Mouse (Mus musculus) forebrain, postnatal 0 days (tissue): ENCODE data around the gene Kxd1. TPM values are rescaled to one million over a fixed set of nuclear protein-coding genes. Genes with fewer than 3 reads are reported as not detected.
"Not testable (repeated sequence)": the region's sequence is repeated elsewhere in the genome, so short reads cannot be mapped to it uniquely, and the experiment has no call there.

Source experiments
- ATAC-seq: fragments of 200-750 bp; cut with Nextera tagmentation; 2 replicates; pipeline ENCODE4 v1.8.0; 2017; ENCODE audit warnings: mild to moderate bottlenecking, moderate library complexity
- DNase-seq: peaks from one replicate; pipeline ENCODE4 v3.0.0-alpha.2; 2015
- H3K27ac ChIP-seq: fragments of 300-500 bp; sonication (generic); 2 replicates; pipeline ENCODE4 v1.5.1; 2014; ENCODE audit warnings: low read depth, mild to moderate bottlenecking, antibody characterized with exemption, low read length, moderate library complexity, mixed read lengths
- H3K27me3 ChIP-seq: fragments of 300-500 bp; sonication (generic); 2 replicates; pipeline ENCODE4 v1.6.1; 2014; ENCODE audit warnings: mild to moderate bottlenecking, low read length, mixed read lengths; ENCODE audit not compliant: insufficient read depth
- H3K36me3 ChIP-seq: fragments of 300-500 bp; sonication (generic); 2 replicates; pipeline ENCODE4 v1.6.1; 2014; ENCODE audit warnings: mild to moderate bottlenecking, moderate library complexity; ENCODE audit not compliant: insufficient read depth
- H3K4me1 ChIP-seq: fragments of 300-500 bp; sonication (generic); 2 replicates; pipeline ENCODE4 v1.6.1; 2014; ENCODE audit warnings: antibody characterized with exemption; ENCODE audit not compliant: insufficient read depth
- H3K4me2 ChIP-seq: fragments of 300-500 bp; sonication (generic); 2 replicates; pipeline ENCODE4 v1.6.1; 2014; ENCODE audit warnings: low read depth, mild to moderate bottlenecking, moderate library complexity
- H3K4me3 ChIP-seq: fragments of 300-500 bp; sonication (generic); 2 replicates; pipeline ENCODE4 v1.5.1; 2014; ENCODE audit warnings: low read depth, low read length, mixed read lengths
- H3K9ac ChIP-seq: fragments of 300-500 bp; sonication (generic); 2 replicates; pipeline ENCODE4 v1.6.1; 2014; ENCODE audit warnings: mild to moderate bottlenecking
- H3K9me3 ChIP-seq: fragments of 300-500 bp; sonication (generic); 2 replicates; pipeline ENCODE4 v1.6.1; 2016; ENCODE audit warnings: low read length
- CTCF ChIP-seq: sonication (generic); IDR thresholded peaks from 2 replicates; pipeline ENCODE4 v1.5.1; 2016; ENCODE audit warnings: antibody characterized with exemption, control low read depth, low read depth
- WGBS: fragments of 180-500 bp; shearing (Covaris S2); extraction: QIAGEN DNeasy Blood & Tissue Kit; methylation state at CpG from one replicate; pipeline ENCODE4 v1.1.7; 2014; 5-methylcytosine and 5-hydroxymethylcytosine counted together
- polyA plus RNA-seq: library from polyadenylated mRNA; unstranded; fragments of >200 nt; fragmentation: Nextera tagmentation; extraction: Ambion mirVana; gene quantifications from 2 replicates; pipeline ENCODE4 v1.2.1, GENCODE M21; 2015
- total RNA-seq: library from RNA; depleted of rRNA; stranded (reverse); fragments of >200 nt; gene quantifications from 2 replicates; pipeline ENCODE4 v1.2.3, GENCODE M21; 2014

The Kxd1 gene
- total and polyA plus RNA-seq, 2 experiments from 2014 or later: 43.5 to 51.6 TPM

DNA sequence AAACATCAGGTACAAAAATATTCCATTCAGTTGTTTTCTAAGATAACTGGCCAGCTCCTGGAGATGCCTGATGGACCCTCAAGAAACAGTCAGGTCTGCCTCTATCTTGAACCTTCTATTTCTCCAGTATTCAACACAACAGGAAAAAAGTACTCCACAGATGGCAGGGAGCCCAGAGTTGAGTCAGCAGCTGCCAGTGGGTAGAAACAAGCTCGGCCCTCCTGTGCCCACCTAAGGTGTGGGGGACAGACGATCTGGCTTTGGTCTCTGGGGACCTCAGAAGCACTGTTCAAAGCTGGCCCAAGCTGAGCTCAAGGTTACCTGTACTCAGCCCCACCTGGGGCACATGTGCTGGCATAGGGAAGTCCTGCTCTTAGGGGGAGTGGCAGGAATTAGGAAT is 14.3 kb downstream of the Kxd1 start:
- Histone ChIP-seq H3K27ac (no peak overlapping the region), H3K4me3 (no peak overlapping the region), H3K9ac (no peak overlapping the region), H3K9me3 (no peaks in the 10 kb centered on the region), H3K4me1 (peaks cover 12% of the 10 kb centered on the region; the same call in 1 of the 2 replicates), H3K27me3 (no peaks in the 10 kb centered on the region), H3K36me3 (peaks cover 34% of the 10 kb centered on the region), H3K4me2 (no peak overlapping the region)
- WGBS: 37% methylated on average over 2 of the region's 2 CpGs
- DNase-seq: no peak
- no peak for TF ChIP-seq CTCF
- no peak for ATAC-seq

GRCm38 (mm10) chr8:70512253-70512903 is 15.4 kb downstream of the Kxd1 start:
- 95% methylated on average over 11 of the region's 11 CpGs for WGBS
- H3K4me2 ChIP-seq: no peak overlapping the region
- H3K27ac ChIP-seq: no peak overlapping the region
- no peaks in the 10 kb centered on the region for H3K9me3 ChIP-seq
- H3K36me3 ChIP-seq: peaks cover 33% of the 10 kb centered on the region
- H3K27me3 ChIP-seq: no peaks in the 10 kb centered on the region
- no peak overlapping the region for H3K9ac ChIP-seq
- ATAC-seq (no peak), DNase-seq (no peak)
- H3K4me3 ChIP-seq: no peak overlapping the region
- TF ChIP-seq CTCF: no peak
- peaks cover 13% of the 10 kb centered on the region; the same call in 1 of the 2 replicates for H3K4me1 ChIP-seq

DNA sequence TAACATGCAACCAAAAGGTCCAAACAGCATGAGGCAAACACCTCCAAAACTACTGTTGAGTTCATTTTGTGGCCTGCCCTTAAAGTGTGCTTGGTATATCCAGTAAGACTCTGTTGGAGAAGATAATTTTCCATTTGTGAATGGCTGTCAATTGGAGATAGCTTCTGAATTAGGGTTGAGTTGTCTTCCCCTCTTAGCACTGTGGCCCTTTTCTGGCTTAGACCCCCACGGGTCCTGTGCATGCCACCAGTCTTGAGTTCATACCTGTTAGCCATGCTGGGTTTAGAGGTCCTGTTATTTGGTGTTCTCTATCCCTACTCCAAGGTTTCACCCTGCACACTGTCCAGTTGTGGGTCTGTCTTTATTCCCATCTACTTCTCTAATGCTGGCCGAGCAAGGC is 16.0 kb downstream of the Kxd1 start:
- Histone ChIP-seq H3K4me2 (no peak overlapping the region), H3K36me3 (peaks cover 36% of the 10 kb centered on the region), H3K9me3 (no peaks in the 10 kb centered on the region), H3K9ac (no peak overlapping the region), H3K4me3 (no peak overlapping the region), H3K27me3 (no peaks in the 10 kb centered on the region), H3K4me1 (peaks cover 13% of the 10 kb centered on the region; the same call in 1 of the 2 replicates), H3K27ac (no peak overlapping the region)
- 97% methylated on average over 2 of the region's 2 CpGs for WGBS
- no peak for TF ChIP-seq CTCF
- ATAC-seq (no peak), DNase-seq (no peak)

DNA sequence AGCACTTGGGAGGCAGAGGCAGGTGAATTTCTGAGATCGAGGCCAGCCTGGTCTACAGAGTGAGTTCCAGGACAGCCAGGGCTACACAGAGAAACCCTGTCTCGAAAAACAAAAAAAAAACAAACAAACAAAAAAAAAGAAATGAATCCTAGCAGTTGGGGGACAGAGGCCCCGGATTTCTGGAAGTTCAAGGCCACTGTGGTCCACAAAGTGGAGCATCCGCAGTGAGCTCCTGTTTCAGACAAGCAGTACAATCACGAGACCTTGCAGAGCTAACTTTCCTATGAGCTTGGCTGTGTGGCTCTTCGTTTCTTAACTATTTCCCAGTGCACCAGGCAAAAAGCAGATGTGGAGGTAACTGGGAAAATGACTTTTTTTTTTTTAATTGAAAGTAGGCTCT is 16.6 kb downstream of the Kxd1 start:
- WGBS: 89% methylated on average over 6 of the region's 6 CpGs
- H3K36me3 ChIP-seq: peaks cover 36% of the 10 kb centered on the region
- ATAC-seq, DNase-seq, H3K27me3 ChIP-seq, H3K9me3 ChIP-seq: not testable (repeated sequence)
- H3K4me1 ChIP-seq: peaks cover 13% of the 10 kb centered on the region; the same call in 1 of the 2 replicates
- H3K9ac ChIP-seq: peak overlapping the region; percentile 74
- peak overlapping the region; percentile 65; the same call in 1 of the 2 replicates for H3K4me3 ChIP-seq
- peak overlapping the region; percentile 96; the same call in 1 of the 2 replicates for H3K27ac ChIP-seq
- H3K4me2 ChIP-seq: peak overlapping the region; percentile 95

GRCm38 (mm10) chr8:70510228-70510915 is 17.4 kb downstream of the Kxd1 start, which contains the start of gene Uba52:
Gene Uba52 (minus strand): TSS chr8:70510801.
- Histone ChIP-seq H3K4me3 (peak within 1 kb of the TSS; percentile 65), H3K4me1 (peaks cover 16% of the 10 kb centered on the region; the same call in 1 of the 2 replicates), H3K9me3 (no peaks in the 10 kb centered on the region), H3K36me3 (peaks cover 36% of the 10 kb centered on the region), H3K27me3 (no peaks in the 10 kb centered on the region), H3K27ac (peak within 1 kb of the TSS; percentile 96), H3K9ac (peak within 1 kb of the TSS; percentile 74), H3K4me2 (peak within 1 kb of the TSS; percentile 95)
- ATAC-seq: peak; percentile 91
- DNase-seq: peak; percentile 100
- TF ChIP-seq CTCF: no peak
- under 1% methylated on average over 69 of the region's 74 CpGs for WGBS

GRCm38 (mm10) chr8:70509281-70509952 is 18.3 kb downstream of the Kxd1 start:
- H3K4me3 ChIP-seq: peak overlapping the region; percentile 65
- peak overlapping the region; percentile 74 for H3K9ac ChIP-seq
- 0 out of 2 replicates have a peak overlapping the region, but pooled peaks have one; percentile 96 for H3K27ac ChIP-seq
- peak overlapping the region; percentile 95 for H3K4me2 ChIP-seq
- no peaks in the 10 kb centered on the region for H3K9me3 ChIP-seq
- DNase-seq (no peak), ATAC-seq (no peak)
- H3K4me1 ChIP-seq: peaks cover 23% of the 10 kb centered on the region; the same call in 1 of the 2 replicates
- H3K36me3 ChIP-seq: peaks cover 32% of the 10 kb centered on the region
- TF ChIP-seq CTCF: no peak
- no peaks in the 10 kb centered on the region for H3K27me3 ChIP-seq
- WGBS: 16% methylated on average over 25 of the region's 25 CpGs
